Mouse (Mus musculus) stomach, embryonic 14.5 days (tissue): ENCODE data around the gene Mageh1. TPM values are rescaled to one million over a fixed set of nuclear protein-coding genes. Genes with fewer than 3 reads are reported as not detected.
A peak's percentile ranks its signal among the peaks of the same experiment; 100 is the strongest.
"Not testable (repeated sequence)": the region's sequence is repeated elsewhere in the genome, so short reads cannot be mapped to it uniquely, and the experiment has no call there.

Experiments
- ATAC-seq: fragments of 200-750 bp; cut with Nextera tagmentation; 2 replicates; pipeline ENCODE4 v1.8.0; 2017; ENCODE audit warnings: low read depth, moderate TSS enrichment; ENCODE audit not compliant: insufficient number of reproducible peaks, insufficient read depth, low FRiP score
- H3K27ac ChIP-seq: fragments of 300-500 bp; sonication (generic); 2 replicates; pipeline ENCODE4 v1.5.1; 2014; ENCODE audit warnings: mild to moderate bottlenecking, low read length, moderate library complexity, mixed read lengths
- H3K27me3 ChIP-seq: fragments of 300-500 bp; sonication (generic); 2 replicates; pipeline ENCODE4 v1.6.1; 2014; ENCODE audit warnings: low read length, control low read depth, mixed read lengths; ENCODE audit not compliant: control insufficient read depth, insufficient read depth
- H3K36me3 ChIP-seq: fragments of 300-500 bp; sonication (generic); 2 replicates; pipeline ENCODE4 v1.6.1; 2014; ENCODE audit warnings: mild to moderate bottlenecking, control low read depth, low read length, moderate library complexity, mixed read lengths; ENCODE audit not compliant: control insufficient read depth, insufficient read depth
- H3K4me1 ChIP-seq: fragments of 300-500 bp; sonication (generic); 2 replicates; pipeline ENCODE4 v1.6.1; 2014; ENCODE audit warnings: low read length, control low read depth, mixed read lengths; ENCODE audit not compliant: control insufficient read depth, insufficient read depth
- H3K4me2 ChIP-seq: fragments of 300-500 bp; sonication (generic); replicated peaks from 2 replicates; pipeline ENCODE4 v1.6.1; 2014; ENCODE audit warnings: low read depth, low read length, control low read depth
- H3K4me3 ChIP-seq: fragments of 300-500 bp; sonication (generic); 2 replicates; pipeline ENCODE4 v1.5.1; 2014; ENCODE audit warnings: low read depth, low read length, control low read depth
- H3K9ac ChIP-seq: fragments of 300-500 bp; sonication (generic); replicated peaks from 2 replicates; pipeline ENCODE4 v1.6.1; 2014; ENCODE audit warnings: low read depth, mild to moderate bottlenecking, control low read depth, low read length, moderate library complexity, mixed read lengths
- H3K9me3 ChIP-seq: fragments of 300-500 bp; sonication (generic); 2 replicates; pipeline ENCODE4 v1.6.1; 2016; ENCODE audit warnings: low read depth, low read length, control low read depth; ENCODE audit not compliant: control insufficient read depth
- WGBS: fragments of 180-500 bp; shearing (Covaris S2); extraction: QIAGEN DNeasy Blood & Tissue Kit; methylation state at CpG from one replicate; pipeline ENCODE4 v1.1.7; 2014; 5-methylcytosine and 5-hydroxymethylcytosine counted together
- polyA plus RNA-seq: library from polyadenylated mRNA; unstranded; fragments of >200 nt; fragmentation: Nextera tagmentation; extraction: Ambion mirVana; gene quantifications from 2 replicates; pipeline ENCODE4 v1.2.1, GENCODE M21; 2014

Gene Mageh1
- polyA plus RNA-seq: 45.5 and 53.0 TPM in 2 replicates

GRCm38 (mm10) chrX:153037087-153037971, at the start of gene Mageh1:
Gene Mageh1 (minus strand): TSS chrX:153037575.
- Histone ChIP-seq H3K4me2 (peak within 1 kb of the TSS; percentile 55), H3K9ac (peak within 1 kb of the TSS; percentile 26), H3K4me1 (no peaks in the 10 kb centered on the region), H3K27ac (peak within 1 kb of the TSS; percentile 82; the same call in 1 of the 2 replicates), H3K9me3 (no peaks in the 10 kb centered on the region), H3K27me3 (no peaks in the 10 kb centered on the region), H3K36me3 (no peaks in the 10 kb centered on the region), H3K4me3 (peak within 1 kb of the TSS; percentile 47)
- 19% methylated on average over 47 of the region's 49 CpGs for WGBS
- ATAC-seq: peak; percentile 94

GRCm38 (mm10) chrX:153037972-153038744, 783 bp upstream of the Mageh1 start:
- 32% methylated on average over 6 of the region's 22 CpGs for WGBS
- not testable (repeated sequence) for H3K4me1 ChIP-seq, H3K36me3 ChIP-seq, H3K9me3 ChIP-seq, H3K27ac ChIP-seq, H3K9ac ChIP-seq, H3K27me3 ChIP-seq
- Histone ChIP-seq H3K4me3 (peak overlapping the region; percentile 47), H3K4me2 (peak overlapping the region; percentile 55)
- peak; percentile 71 for ATAC-seq

- not testable (repeated sequence) for H3K27me3 ChIP-seq, H3K9me3 ChIP-seq, H3K36me3 ChIP-seq, ATAC-seq, H3K27ac ChIP-seq, H3K4me2 ChIP-seq, H3K4me3 ChIP-seq, H3K9ac ChIP-seq, H3K4me1 ChIP-seq
Observed at GRCm38 (mm10) chrX:153031547-153031946, 5.8 kb downstream of the Mageh1 start.

GRCm38 (mm10) chrX:153025709-153026108, 11.7 kb downstream of the Mageh1 start:
- H3K9me3 ChIP-seq, H3K27me3 ChIP-seq, H3K4me1 ChIP-seq, ATAC-seq, H3K36me3 ChIP-seq, H3K9ac ChIP-seq, H3K4me2 ChIP-seq, H3K27ac ChIP-seq, H3K4me3 ChIP-seq: not testable (repeated sequence)
- WGBS: no CpG with 5 or more reads among the region's 3 CpGs

GRCm38 (mm10) chrX:153025255-153025654, 12.1 kb downstream of the Mageh1 start:
- H3K4me1 ChIP-seq, ATAC-seq, H3K27me3 ChIP-seq, H3K27ac ChIP-seq, H3K4me2 ChIP-seq, H3K9ac ChIP-seq, H3K36me3 ChIP-seq, H3K9me3 ChIP-seq, H3K4me3 ChIP-seq: not testable (repeated sequence)
- no CpG with 5 or more reads among the region's 3 CpGs for WGBS

- no peaks in the 10 kb centered on the region for H3K9me3 ChIP-seq
- WGBS: 32% methylated on average over 9 of the region's 9 CpGs
- peak overlapping the region; percentile 48 for H3K4me3 ChIP-seq
- H3K9ac ChIP-seq: no peak overlapping the region
- H3K36me3 ChIP-seq: no peaks in the 10 kb centered on the region
- H3K27me3 ChIP-seq: no peaks in the 10 kb centered on the region
- no peaks in the 10 kb centered on the region for H3K4me1 ChIP-seq
- ATAC-seq: no peak
- peak overlapping the region; percentile 50 for H3K4me2 ChIP-seq
- no peak overlapping the region for H3K27ac ChIP-seq
Observed at GRCm38 (mm10) chrX:153007685-153008047, 29.7 kb downstream of the Mageh1 start.

- peak overlapping the region; percentile 50 for H3K4me2 ChIP-seq
- H3K36me3 ChIP-seq: no peaks in the 10 kb centered on the region
- H3K27me3 ChIP-seq: no peaks in the 10 kb centered on the region
- 19% methylated on average over 45 of the region's 58 CpGs for WGBS
- no peak overlapping the region; the same call in 1 of the 2 replicates for H3K27ac ChIP-seq
- H3K9me3 ChIP-seq: no peaks in the 10 kb centered on the region
- H3K4me3 ChIP-seq: peak overlapping the region; percentile 48
- peak overlapping the region; percentile 38; the same call in 1 of the 2 replicates for H3K9ac ChIP-seq
- peak; percentile 92 for ATAC-seq
- no peaks in the 10 kb centered on the region for H3K4me1 ChIP-seq
Observed at GRCm38 (mm10) chrX:153007021-153007684, 30.2 kb downstream of the Mageh1 start.

GRCm38 (mm10) chrX:153006387-153006841, 31.0 kb downstream of the Mageh1 start, which contains the start of gene Usp51:
Gene Usp51 (plus strand): TSS chrX:153006469.
- WGBS: 16% methylated on average over 23 of the region's 23 CpGs

More at GRCm38 (mm10) chrX:153006387-153006841, 31.0 kb downstream of the Mageh1 start, which contains the start of gene Usp51:
- Histone ChIP-seq H3K4me1 (no peaks in the 10 kb centered on the region), H3K4me2 (peak within 1 kb of the TSS; percentile 50), H3K9me3 (no peaks in the 10 kb centered on the region), H3K9ac (peak within 1 kb of the TSS; percentile 38; the same call in 1 of the 2 replicates), H3K27me3 (no peaks in the 10 kb centered on the region), H3K36me3 (no peaks in the 10 kb centered on the region), H3K27ac (no peak within 1 kb of the TSS; the same call in 1 of the 2 replicates), H3K4me3 (peak within 1 kb of the TSS; percentile 48)
- peak; percentile 70; the same call in 1 of the 2 replicates for ATAC-seq
